17 mouse cellular contexts compared by ENCODE assay signal in genomic region chr8:98463375-98464030, GRCm38 (mm10).
DNase-seq lines count a peak whose midpoint lies in the region; ATAC-seq and TF ChIP-seq lines count a peak whose summit lies in the region.
"Had no signal": no experiment of that assay in that cellular context is flagged by ENCODE, and none has a peak within 500 bp of the region (broad histone marks: within the 10 kb centered on the region; RNA-seq: fewer than 3 reads in every experiment).

No protein-coding gene starts in this region.

- H3K36me3 ChIP-seq in embryonic facial prominence, embryonic 11.5 days (replicated peaks; ENCODE audit: control insufficient read depth, insufficient read depth, low read depth, low read length) = no peaks in the 10 kb centered on the region
- no peaks in the 10 kb centered on the region for H3K36me3 ChIP-seq in embryonic facial prominence, embryonic 10.5 days (replicated peaks)
- no peaks in the 10 kb centered on the region for H3K36me3 ChIP-seq in lung, postnatal 0 days (ENCODE audit: insufficient read depth, low read length)
- H3K36me3 ChIP-seq: heart, embryonic 13.5 days had no signal

- no peak overlapping the region for H3K4me2 ChIP-seq in embryonic facial prominence, embryonic 11.5 days (ENCODE audit: low read depth, low read length)
- no peak overlapping the region for H3K4me2 ChIP-seq in lung, postnatal 0 days (replicated peaks; ENCODE audit: low read depth, low read length)
- H3K4me2 ChIP-seq: heart, embryonic 13.5 days; liver, embryonic 11.5 days; midbrain, embryonic 11.5 days had no signal

- WGBS in embryonic facial prominence, embryonic 11.5 days = 47% methylated on average over 3 of the region's 3 CpGs
- WGBS in embryonic facial prominence, embryonic 10.5 days = 58% methylated on average over 3 of the region's 3 CpGs
- WGBS in lung, postnatal 0 days = 70% methylated on average over 3 of the region's 3 CpGs
- WGBS in lung, adult 2 months = 69% methylated on average over 3 of the region's 3 CpGs

- H3K9me3 ChIP-seq in embryonic facial prominence, embryonic 11.5 days (replicated peaks; ENCODE audit: control insufficient read depth, low read length) = no peaks in the 10 kb centered on the region
- no peaks in the 10 kb centered on the region for H3K9me3 ChIP-seq in embryonic facial prominence, embryonic 10.5 days
- no peaks in the 10 kb centered on the region for H3K9me3 ChIP-seq in lung, postnatal 0 days (ENCODE audit: low read length)
- H3K9me3 ChIP-seq: heart, embryonic 13.5 days had no signal

- no peak overlapping the region for H3K4me3 ChIP-seq in embryonic facial prominence, embryonic 11.5 days (ENCODE audit: low read depth, low read length)
- H3K4me3 ChIP-seq in embryonic facial prominence, embryonic 10.5 days = no peak overlapping the region
- H3K4me3 ChIP-seq in lung, postnatal 0 days (ENCODE audit: low read depth, low read length) = no peak overlapping the region
- no peak overlapping the region for H3K4me3 ChIP-seq in lung, adult 2 months (replicated peaks; ENCODE audit: extremely low read depth, low read depth, low read length)
- H3K4me3 ChIP-seq: heart, embryonic 13.5 days had no signal

- H3K9ac ChIP-seq in embryonic facial prominence, embryonic 11.5 days (replicated peaks; ENCODE audit: low read length) = no peak overlapping the region
- no peak overlapping the region for H3K9ac ChIP-seq in lung, postnatal 0 days (replicated peaks; ENCODE audit: low read depth)
- H3K9ac ChIP-seq: heart, embryonic 13.5 days had no signal

- peak; percentile 38 for DNase-seq in embryonic facial prominence, embryonic 11.5 days (ENCODE audit: low spot score)
- no peak for DNase-seq in embryonic facial prominence, embryonic 10.5 days (ENCODE audit: low spot score)
- peak; percentile 11 for DNase-seq in lung, postnatal 0 days (ENCODE audit: low spot score)
- no peak for DNase-seq in lung, adult 2 months
- DNase-seq in embryo, embryonic 11 days = peak; percentile 24
- DNase-seq in retina, postnatal 7 days (ENCODE audit: low read depth, low spot score) = peak; percentile 4
- no peak for DNase-seq in left cerebral cortex, adult 11 months (ENCODE audit: low spot score)
- DNase-seq in cerebellum, postnatal 14 days = no peak
- DNase-seq: cerebellum, adult 18-20 months; gastrocnemius, postnatal 36 days; kidney, adult 2 months; lung, postnatal 10 days; spleen, adult 18-20 months; thymus, postnatal 25 days had no signal

- no peak for TF ChIP-seq EP300 in lung, postnatal 0 days (IDR thresholded peaks at IDR 0.05)

- H3K4me1 ChIP-seq in embryonic facial prominence, embryonic 11.5 days (ENCODE audit: control insufficient read depth, insufficient read depth, low read length) = no peaks in the 10 kb centered on the region
- no peaks in the 10 kb centered on the region for H3K4me1 ChIP-seq in embryonic facial prominence, embryonic 10.5 days
- no peaks in the 10 kb centered on the region for H3K4me1 ChIP-seq in lung, postnatal 0 days (ENCODE audit: insufficient read depth, low read depth, low read length)
- no peaks in the 10 kb centered on the region for H3K4me1 ChIP-seq in lung, adult 2 months (ENCODE audit: control insufficient read depth, insufficient read depth, low read length)
- H3K4me1 ChIP-seq: heart, embryonic 13.5 days had no signal

- TF ChIP-seq POLR2A in lung, adult 2 months (IDR thresholded peaks at IDR 0.05; ENCODE audit: borderline replicate concordance, extremely low read depth, low read depth, low read length) = no peak

- no peaks in the 10 kb centered on the region for H3K27me3 ChIP-seq in embryonic facial prominence, embryonic 11.5 days (ENCODE audit: control insufficient read depth, insufficient read depth, low read length)
- H3K27me3 ChIP-seq in embryonic facial prominence, embryonic 10.5 days (replicated peaks; ENCODE audit: low read depth, poor library complexity, severe bottlenecking) = no peaks in the 10 kb centered on the region
- H3K27me3 ChIP-seq in lung, postnatal 0 days (replicated peaks; ENCODE audit: insufficient read depth, low read length) = no peaks in the 10 kb centered on the region
- H3K27me3 ChIP-seq: heart, embryonic 13.5 days had no signal

- TF ChIP-seq CTCF in lung, postnatal 0 days (IDR thresholded peaks at IDR 0.05) = no peak
- TF ChIP-seq CTCF in lung, adult 2 months (IDR thresholded peaks at IDR 0.05; ENCODE audit: insufficient read depth, low read length) = no peak

- no peak for ATAC-seq in embryonic facial prominence, embryonic 11.5 days (replicated peaks; ENCODE audit: insufficient number of reproducible peaks, low FRiP score, low TSS enrichment, low read depth)
- ATAC-seq in lung, postnatal 0 days = no peak

- no peak overlapping the region for H3K27ac ChIP-seq in embryonic facial prominence, embryonic 11.5 days (replicated peaks; ENCODE audit: low read depth, low read length)
- H3K27ac ChIP-seq in embryonic facial prominence, embryonic 10.5 days (replicated peaks) = no peak overlapping the region
- H3K27ac ChIP-seq in lung, postnatal 0 days (ENCODE audit: low read length) = no peak overlapping the region
- H3K27ac ChIP-seq: heart, embryonic 13.5 days had no signal

Comparison
In these comparisons a context has a peak if more than half of its experiments do, and no peak if none do; other contexts are left out.
1. DNase-seq: peak in embryonic facial prominence, embryonic 11.5 days (single experiment), lung, postnatal 0 days (single experiment), embryo, embryonic 11 days (single experiment) and retina, postnatal 7 days (single experiment); none in embryonic facial prominence, embryonic 10.5 days (single experiment), lung, adult 2 months (single experiment), left cerebral cortex, adult 11 months (single experiment) and cerebellum, postnatal 14 days (0 of 2).